Mouse (Mus musculus) testis, postnatal 10 days (tissue): ENCODE measurements around the gene 1700049E17Rik2.
"Not testable (repeated sequence)": the region's sequence is repeated elsewhere in the genome, so short reads cannot be mapped to it uniquely, and the experiment has no call there.

ENCODE experiments used
- DNase-seq: peaks from one replicate; pipeline ENCODE4 v3.0.0; 2021; ENCODE audit warnings: low spot score

The 1700049E17Rik2 gene

DNA sequence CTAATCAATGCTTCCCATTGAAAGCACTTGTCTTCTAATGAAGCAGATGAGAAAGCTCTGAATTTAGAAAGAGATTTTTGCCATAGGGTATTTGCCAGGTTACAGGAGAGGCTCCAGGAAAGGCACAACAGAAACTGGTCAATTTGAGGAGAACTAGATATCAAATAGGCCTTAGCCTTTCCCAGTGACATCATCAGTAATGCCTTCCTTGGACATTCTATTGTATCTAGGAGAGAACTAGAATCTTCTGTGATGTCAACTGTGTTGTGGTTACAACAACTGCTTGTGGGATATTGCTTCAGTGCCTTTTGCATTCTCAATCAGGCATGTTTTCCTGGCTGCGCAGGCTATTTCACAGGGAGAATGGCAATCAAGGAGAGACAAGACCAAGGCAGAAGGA is at the start of gene 1700049E17Rik2:
Gene 1700049E17Rik2, plus strand, starts transcription at position 301 of the 400 bp plus-strand sequence.
- DNase-seq: not testable (repeated sequence)

DNA sequence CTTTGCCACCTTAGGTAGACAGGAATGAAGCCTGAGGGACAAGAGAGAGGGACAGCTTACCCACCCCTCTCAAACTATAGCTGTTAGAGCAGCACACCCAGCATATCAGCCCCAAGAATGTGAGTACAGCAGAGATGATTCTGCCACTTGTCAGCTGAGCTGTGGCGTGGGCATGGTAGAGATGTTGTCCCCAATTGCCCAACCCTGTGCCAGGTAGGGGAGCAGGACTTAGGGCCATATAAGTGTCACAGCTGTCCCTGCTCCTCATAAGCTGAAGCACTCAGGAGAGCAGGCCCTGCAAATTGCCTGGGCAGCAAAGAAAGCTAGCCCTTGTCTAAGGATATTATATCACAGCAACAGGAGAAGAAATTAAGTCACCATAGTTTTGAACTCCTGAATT is 48.3 kb upstream of the 1700049E17Rik2 start:
- not testable (repeated sequence) for DNase-seq

- DNase-seq: not testable (repeated sequence)
Measured at GRCm38 (mm10) chr14:41555483-41555882, 17.5 kb upstream of the 1700049E17Rik2 start, which contains the start of gene Gm7970. TSS of gene Gm7970 (minus strand) at chr14:41555583.

GRCm38 (mm10) chr14:41586346-41586745 is 13.3 kb downstream of the 1700049E17Rik2 start:
- DNase-seq: not testable (repeated sequence)

DNA sequence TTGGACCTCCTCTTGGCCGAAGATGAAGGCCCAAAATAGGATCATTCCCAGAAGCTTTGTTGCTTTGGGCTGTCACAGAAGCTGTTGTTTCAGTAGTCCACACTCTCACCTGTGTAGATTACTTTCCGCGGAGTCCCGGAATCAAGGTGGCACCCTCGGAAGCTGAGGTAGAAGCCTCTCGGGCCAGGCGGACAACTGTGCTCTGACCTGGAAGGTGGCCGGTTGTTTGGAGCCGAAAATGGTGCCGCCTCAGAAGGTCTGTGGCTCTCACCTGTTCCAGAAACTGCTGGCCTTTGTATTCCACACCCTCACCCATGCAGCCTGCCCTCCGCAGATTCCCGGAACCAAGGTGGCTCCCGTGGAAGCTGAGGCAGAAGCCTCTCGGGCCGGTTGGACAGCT is 27.9 kb downstream of the 1700049E17Rik2 start:
- DNase-seq: not testable (repeated sequence)

- DNase-seq: not testable (repeated sequence)
Measured at GRCm38 (mm10) chr14:41610690-41611089, 37.7 kb downstream of the 1700049E17Rik2 start.

GRCm38 (mm10) chr14:41622535-41622934 is 49.5 kb downstream of the 1700049E17Rik2 start:
- DNase-seq: not testable (repeated sequence)

DNA sequence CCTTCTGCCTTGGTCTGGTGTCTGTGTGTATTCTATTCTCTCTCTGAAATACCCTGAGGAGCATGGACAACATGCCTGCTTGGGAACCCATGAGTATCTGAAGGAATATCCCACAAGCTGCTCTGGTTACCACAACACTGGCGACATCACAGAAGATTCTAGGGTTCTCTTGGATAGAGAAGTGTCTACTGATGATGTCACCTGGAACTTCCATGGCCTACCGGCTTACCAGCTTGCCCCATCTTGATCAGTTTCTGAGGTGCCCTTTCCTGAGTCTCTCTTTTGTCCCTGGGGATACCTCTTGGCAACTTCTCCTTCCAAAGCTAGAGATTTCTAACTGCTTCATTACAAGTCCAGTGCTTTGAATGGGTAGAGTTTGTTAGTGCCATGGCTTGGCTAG is 51.5 kb downstream of the 1700049E17Rik2 start, which contains the start of gene Gm3072:
Gene Gm3072, minus strand, starts transcription at position 101 of the 400 bp plus-strand sequence.
- DNase-seq: not testable (repeated sequence)

- DNase-seq: peak; percentile 38
Measured at GRCm38 (mm10) chr14:41630144-41630543, 57.1 kb downstream of the 1700049E17Rik2 start.
